Mouse (Mus musculus): Measurements from ENCODE around the gene Rnft2. TPM values are rescaled to one million over a fixed set of nuclear protein-coding genes. Genes with fewer than 3 reads are reported as not detected.

Gene Rnft2
- polyA plus RNA-seq, 1 experiment from 2014 or later: 3.0 TPM

DNA sequence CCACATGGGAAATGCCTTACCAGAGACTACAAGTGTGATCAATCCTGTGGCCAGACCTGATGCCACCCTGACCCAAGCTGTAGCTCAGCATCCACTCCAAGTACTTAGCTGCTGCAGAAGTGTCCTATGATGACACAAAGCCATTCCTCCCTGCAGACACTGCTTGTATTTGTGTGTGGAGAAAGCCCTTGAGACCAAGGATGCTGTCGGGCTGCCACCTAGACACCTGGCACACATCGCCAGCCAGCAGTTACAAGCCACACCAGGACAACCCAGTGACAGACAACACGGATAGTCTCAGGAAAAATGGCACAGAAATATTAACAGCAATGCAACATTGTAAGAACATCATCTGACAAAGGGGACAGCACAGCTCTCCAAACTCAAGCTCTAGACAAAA lies 99.5 kb downstream of the Rnft2 start:
- Histone ChIP-seq H3K4me3 (replicated peaks) (no peak overlapping the region), H3K27ac (no peak overlapping the region), H3K9me3 (no peaks in the 10 kb centered on the region), H3K9ac (no peak overlapping the region), H3K4me1 (peaks cover 12% of the 10 kb centered on the region; the same call in 1 of the 2 replicates), H3K4me2 (no peak overlapping the region), H3K36me3 (peaks cover 12% of the 10 kb centered on the region), H3K27me3 (replicated peaks) (no peaks in the 10 kb centered on the region)
- 90% methylated on average over 3 of the region's 3 CpGs for WGBS
- no peak for ATAC-seq (ENCODE audit: insufficient read depth, low FRiP score, low read depth)

DNA sequence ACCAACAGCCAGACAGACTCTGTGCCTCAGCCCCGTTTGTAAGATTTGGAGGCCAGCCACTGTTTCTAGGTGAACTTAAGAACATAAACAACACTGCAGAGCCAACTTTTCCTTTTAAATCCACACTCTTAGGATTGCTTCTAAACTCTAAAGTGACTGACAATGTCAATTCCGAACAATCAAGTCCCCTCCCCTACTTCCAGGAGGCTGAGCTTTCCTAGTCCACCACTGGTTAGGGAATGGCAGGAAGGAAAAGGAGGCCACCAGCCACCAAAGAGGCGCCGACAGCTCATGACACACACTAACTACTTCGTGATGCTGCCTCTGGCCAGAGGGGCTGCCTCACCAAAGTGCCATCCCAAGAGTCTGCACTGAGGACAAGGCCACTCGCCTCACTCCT lies 100.1 kb downstream of the Rnft2 start:
- peaks cover 17% of the 10 kb centered on the region for H3K36me3 ChIP-seq
- H3K9ac ChIP-seq: 0 out of 2 replicates have a peak overlapping the region, but pooled peaks have one; percentile 3
- ATAC-seq (ENCODE audit: insufficient read depth, low FRiP score, low read depth): no peak

DNA sequence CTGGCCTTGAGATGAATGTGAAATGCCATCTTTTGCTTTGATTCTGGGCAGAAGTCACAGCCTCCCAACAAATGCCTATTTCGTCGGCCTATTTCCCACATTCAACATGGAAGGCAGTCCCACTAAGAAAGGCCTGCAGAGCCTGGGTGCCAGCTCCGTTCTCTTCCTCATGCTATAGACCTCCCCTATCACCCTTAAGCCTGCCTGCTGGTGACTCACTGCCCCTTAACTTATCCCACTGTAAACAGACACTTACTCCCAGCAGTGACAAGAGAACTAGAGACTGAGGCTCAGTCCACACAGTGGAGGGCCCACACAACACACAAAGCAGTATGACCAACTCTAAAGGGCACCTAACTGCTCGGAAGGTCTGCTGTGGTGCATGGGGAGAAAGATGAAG lies 100.6 kb downstream of the Rnft2 start:
- no peaks in the 10 kb centered on the region for H3K9me3 ChIP-seq
- H3K27ac ChIP-seq: no peak overlapping the region
- H3K36me3 ChIP-seq: peaks cover 22% of the 10 kb centered on the region
- 71% methylated on average over 4 of the region's 4 CpGs for WGBS
- no peak overlapping the region for H3K9ac ChIP-seq
- H3K27me3 ChIP-seq (replicated peaks): no peaks in the 10 kb centered on the region
- H3K4me3 ChIP-seq (replicated peaks): no peak overlapping the region
- peak; percentile 60; the same call in 1 of the 2 replicates for ATAC-seq (ENCODE audit: insufficient read depth, low FRiP score, low read depth)
- H3K4me1 ChIP-seq: peaks cover 12% of the 10 kb centered on the region; the same call in 1 of the 2 replicates
- H3K4me2 ChIP-seq: no peak overlapping the region

More for the DNA sequence above, 100.1 kb downstream of the Rnft2 start:
- Histone ChIP-seq H3K27me3 (replicated peaks) (no peaks in the 10 kb centered on the region), H3K4me2 (no peak overlapping the region), H3K27ac (no peak overlapping the region), H3K4me3 (replicated peaks) (no peak overlapping the region), H3K9me3 (no peaks in the 10 kb centered on the region), H3K4me1 (peaks cover 12% of the 10 kb centered on the region; the same call in 1 of the 2 replicates)
- 75% methylated on average over 6 of the region's 6 CpGs for WGBS

DNA sequence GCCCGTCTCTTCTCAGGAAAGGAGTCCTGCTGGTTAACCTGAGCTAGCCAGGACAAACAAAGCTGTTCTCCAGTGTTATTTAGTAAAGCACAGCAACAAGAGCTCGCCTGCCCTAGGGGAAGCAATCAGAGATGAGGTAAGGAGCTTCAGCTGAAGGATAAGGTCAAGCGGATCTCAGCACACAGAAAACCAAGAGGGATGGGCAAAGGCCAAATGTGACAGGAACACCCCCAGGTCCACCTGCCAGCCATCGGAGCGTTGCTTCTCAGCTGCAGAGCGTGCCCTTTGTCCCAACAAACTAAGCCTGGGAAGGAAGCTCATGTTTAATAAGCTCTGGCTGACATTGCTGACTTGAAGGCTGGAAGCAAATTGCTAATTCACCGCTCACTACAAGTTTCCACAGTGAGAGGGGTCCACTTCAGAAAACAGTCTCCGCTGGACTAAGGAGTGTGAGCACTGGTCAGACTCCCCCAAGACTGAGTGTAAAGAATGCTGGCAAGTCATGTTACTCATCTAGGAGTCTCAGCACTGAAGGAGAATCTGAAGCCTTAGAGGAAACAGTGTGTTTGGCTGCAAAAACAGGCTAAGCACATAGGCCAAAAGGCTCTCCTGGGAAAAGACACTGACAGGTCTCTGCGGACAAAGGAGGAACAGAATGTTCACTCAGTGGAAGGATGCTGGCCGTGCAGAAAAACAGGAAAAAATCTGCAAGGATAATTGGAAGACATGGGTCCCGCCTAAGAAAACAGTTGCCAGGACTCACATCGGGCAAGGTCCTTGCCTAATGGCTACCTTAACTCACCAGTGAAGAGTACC lies 101.5 kb downstream of the Rnft2 start:
- no peaks in the 10 kb centered on the region for H3K9me3 ChIP-seq
- H3K4me2 ChIP-seq: no peak overlapping the region
- no peaks in the 10 kb centered on the region for H3K27me3 ChIP-seq (replicated peaks)
- peaks cover 12% of the 10 kb centered on the region; the same call in 1 of the 2 replicates for H3K4me1 ChIP-seq
- no peak for ATAC-seq (ENCODE audit: insufficient read depth, low FRiP score, low read depth)
- no peak overlapping the region for H3K27ac ChIP-seq
- H3K9ac ChIP-seq: no peak overlapping the region
- peaks cover 26% of the 10 kb centered on the region for H3K36me3 ChIP-seq
- H3K4me3 ChIP-seq (replicated peaks): no peak overlapping the region
- WGBS: 84% methylated on average over 12 of the region's 12 CpGs

DNA sequence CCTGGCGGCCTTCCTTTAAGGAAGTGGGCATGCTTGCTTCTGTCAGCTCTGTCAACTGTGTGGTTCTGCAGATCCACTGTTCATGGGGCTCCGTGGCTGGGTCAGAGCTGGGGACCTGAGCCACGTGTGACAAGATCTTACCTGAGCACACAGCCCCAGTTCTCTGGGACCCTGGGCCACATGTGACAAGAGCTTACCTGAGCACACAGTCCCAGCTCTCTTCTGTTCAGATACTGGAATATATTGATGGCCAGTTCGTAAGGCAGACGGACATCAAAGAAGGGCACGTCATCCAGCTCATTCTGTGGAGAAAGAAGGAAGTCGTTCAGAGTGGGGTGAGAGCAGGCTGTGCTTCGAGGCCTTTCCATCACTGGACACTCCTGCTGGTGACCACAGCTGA lies 102.4 kb downstream of the Rnft2 start:
- no peak overlapping the region for H3K4me2 ChIP-seq
- no peak for ATAC-seq (ENCODE audit: insufficient read depth, low FRiP score, low read depth)
- H3K4me1 ChIP-seq: peaks cover 12% of the 10 kb centered on the region; the same call in 1 of the 2 replicates
- no peak overlapping the region for H3K4me3 ChIP-seq (replicated peaks)
- no peak overlapping the region for H3K27ac ChIP-seq
- no peak overlapping the region for H3K9ac ChIP-seq
- H3K9me3 ChIP-seq: no peaks in the 10 kb centered on the region
- WGBS: 84% methylated on average over 8 of the region's 8 CpGs
- no peaks in the 10 kb centered on the region for H3K27me3 ChIP-seq (replicated peaks)
- peaks cover 26% of the 10 kb centered on the region for H3K36me3 ChIP-seq

Other genes with a start within 250 kb of the Rnft2 start
- 16.0 and 17.7 TPM in 2 replicates for gene Tesc, start 217.4 kb downstream of the Rnft2 start, polyA plus RNA-seq (2015; fragmentation: Nextera tagmentation; extraction: Ambion mirVana)
- 23.6 and 24.0 TPM in 2 replicates for gene Fbxw8, start 89.7 kb downstream of the Rnft2 start, polyA plus RNA-seq (2015; fragmentation: Nextera tagmentation; extraction: Ambion mirVana)
- 0.48 and 0.68 TPM in 2 replicates for gene Hrk, start 80.5 kb downstream of the Rnft2 start, polyA plus RNA-seq (2015; fragmentation: Nextera tagmentation; extraction: Ambion mirVana)
- 7.0 and 7.2 TPM in 2 replicates for gene 2410131K14Rik, start 111 bp upstream of the Rnft2 start, polyA plus RNA-seq (2015; fragmentation: Nextera tagmentation; extraction: Ambion mirVana)

Data from stomach, embryonic 15.5 days (tissue).